Mouse (Mus musculus) spleen, adult 18-20 months (tissue): ENCODE measurements at regions not wholly inside any gene's neighbourhood (a gene's known extent, or its start where the extent isn't known, plus 50 kb on each side); places are given as distances from the start of the nearest gene placed in this dataset.

Source experiments
- DNase-seq, 2 experiments: peaks; one replicate each; pipeline ENCODE4 v3.0.0; 2022; ENCODE audit warnings: mixed read lengths in 2 of 2

DNA sequence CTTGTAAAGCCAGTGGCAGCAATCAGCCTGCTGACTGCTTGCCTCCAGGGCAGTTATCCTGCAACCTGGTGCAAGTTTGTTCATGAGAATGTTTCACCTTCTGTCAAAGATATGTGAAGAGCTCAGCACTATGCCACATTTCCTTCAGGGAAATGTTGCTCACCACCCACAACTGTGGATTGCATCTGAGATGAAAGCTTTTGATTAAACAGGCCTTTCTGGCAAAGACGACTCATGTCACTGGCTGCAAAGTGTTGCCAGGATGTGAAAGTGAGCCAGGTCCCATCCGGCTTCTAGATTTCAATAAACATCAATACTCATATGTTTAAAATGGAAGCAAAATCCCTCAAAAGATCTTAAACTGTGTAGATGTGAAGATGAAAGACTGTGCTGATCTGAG lies 2121.0 kb downstream of the Gm37988 start:
- no peak for DNase-seq

DNA sequence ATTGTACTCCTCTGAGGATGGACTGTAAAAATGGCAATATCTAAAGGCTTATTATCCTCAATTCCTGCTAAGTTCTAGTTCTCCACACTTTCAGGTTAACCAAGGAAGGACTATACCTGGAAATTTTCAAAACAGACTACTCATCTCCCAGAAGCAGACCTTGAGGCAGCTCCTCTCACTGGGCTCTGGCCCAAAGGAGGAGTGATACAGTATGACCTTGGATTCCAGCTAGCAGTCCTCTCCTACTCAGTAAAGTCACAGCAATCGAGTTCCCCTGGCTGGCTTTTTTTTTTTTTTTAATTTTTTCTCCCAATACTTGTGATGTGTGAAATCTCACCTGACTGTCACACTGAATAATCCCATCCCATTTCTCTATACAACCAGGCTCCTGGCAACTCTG lies 2124.2 kb downstream of the Gm37988 start:
- no peak for DNase-seq

DNA sequence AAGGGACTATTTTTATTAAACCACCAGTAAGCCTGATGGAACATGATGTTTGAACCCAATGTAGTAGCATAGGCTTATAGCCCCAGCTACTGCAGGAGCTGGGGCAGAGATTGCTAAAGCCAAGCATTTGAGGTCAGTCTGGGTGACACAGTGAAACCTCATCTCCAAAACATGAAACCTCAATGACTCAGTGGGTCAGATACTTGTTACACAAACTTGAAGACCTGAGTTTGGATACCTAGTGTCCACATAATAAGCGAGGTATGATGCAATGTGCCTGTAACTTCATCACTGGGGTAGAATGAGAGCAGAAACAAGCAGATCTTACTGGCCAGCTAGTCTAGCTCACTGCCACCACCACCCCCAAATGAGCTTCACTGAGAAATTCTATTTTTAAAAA lies 2162.1 kb downstream of the Gm37988 start:
- no peak for DNase-seq

DNA sequence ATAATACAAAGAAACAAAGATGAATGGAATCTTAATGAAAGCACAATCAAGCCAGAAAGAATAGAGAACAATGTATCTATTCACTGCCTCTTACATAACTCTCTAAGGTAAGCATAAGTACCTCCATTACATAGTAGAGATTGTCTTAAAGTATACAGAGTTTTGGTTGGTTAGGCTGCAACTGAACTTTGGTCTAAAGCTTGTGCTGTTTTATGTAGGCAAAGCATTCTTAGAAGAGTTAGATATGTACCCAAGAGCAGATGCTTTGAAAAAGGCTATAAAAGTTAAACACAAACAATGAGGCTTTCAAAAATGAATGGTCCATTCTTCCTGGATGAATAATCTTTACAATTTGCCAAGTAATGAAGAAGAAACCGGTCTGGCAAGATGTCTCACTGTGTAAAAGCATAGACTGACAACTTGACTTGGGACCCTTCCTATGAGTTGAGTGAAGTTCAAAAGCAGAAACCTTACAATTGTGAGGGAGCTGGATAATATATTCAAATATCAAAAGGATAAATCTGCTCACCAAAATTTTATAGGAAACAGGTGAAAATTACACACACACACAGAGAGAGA lies 2166.1 kb downstream of the Gm37988 start:
- DNase-seq = no peak

DNA sequence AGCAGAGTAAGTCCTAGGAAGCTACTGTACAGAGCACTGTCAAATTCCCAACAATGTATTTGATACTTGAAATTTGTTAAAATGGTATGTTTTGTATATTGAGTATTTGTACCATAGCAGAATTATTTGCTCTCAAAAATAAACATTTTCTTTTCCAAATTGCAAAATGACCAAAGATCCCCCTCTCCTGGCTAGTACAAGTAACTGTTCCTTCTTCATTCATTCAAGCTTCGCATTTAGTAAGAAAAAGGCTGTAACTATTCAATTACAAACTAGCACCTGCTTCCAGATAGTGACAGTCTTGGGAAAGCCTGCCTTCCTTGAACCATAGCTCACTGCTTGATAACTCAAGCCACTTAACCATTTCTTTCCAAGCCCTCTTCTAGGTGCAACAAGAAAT lies 2171.9 kb downstream of the Gm37988 start:
- no peak for DNase-seq

DNA sequence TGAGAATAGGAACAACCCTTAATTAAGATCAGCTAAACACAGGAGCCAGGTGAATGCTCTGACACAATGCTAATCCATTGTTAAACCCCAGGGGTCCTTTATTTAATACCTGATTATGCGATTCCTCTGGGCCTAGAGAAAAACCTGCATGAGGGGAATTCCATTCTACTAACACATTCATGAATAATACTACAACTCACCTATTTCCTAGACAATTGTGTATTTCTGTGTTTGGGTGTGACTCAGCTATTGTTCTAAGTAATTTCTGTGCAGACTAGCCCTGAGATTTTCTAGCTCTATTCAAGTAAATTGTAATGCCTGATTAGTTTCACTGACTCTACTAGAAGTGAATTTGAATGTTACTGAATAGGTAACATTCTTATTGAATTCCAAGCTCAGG lies 2176.5 kb downstream of the Gm37988 start:
- no peak for DNase-seq

DNA sequence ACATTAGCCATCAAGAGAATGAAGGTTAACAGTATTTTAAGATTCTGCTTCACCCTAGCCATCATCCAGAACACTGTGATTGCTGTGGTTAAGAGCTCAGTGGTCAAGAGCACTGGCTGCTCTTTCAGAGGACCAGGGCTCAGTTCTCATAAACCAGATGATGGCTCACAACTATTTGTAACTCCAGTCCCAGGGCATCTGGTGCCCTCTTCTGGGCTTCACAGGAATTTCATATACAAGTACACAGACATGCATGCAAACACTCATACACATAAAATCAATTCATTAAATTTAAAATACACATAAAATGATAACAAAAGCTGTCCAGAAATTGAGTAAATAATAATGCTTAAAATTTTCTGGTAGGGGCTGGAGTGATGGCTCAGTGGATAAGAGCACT lies 2189.9 kb downstream of the Gm37988 start:
- no peak for DNase-seq

DNA sequence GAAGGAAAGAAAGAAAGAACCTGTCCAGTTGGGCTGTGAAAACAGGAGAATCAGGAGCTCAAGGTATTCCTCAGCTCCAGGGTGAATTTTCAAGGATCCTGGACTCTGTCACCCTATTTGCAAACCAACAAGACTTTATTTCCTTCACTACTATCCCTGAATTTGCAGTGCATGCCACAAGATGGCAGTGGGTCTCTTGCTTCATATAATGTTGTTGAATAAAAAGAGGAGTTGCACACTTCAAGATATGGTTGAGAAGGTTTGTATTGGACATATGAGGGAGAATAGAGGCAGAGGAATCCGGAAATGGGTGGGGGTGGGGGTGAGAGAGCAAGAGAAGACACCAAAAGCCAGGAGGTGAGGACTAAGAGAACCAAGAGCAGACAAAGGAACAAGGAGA lies 2202.5 kb downstream of the Gm37988 start:
- DNase-seq = peak in 1 of 2 experiments; percentile 9
